Mouse (Mus musculus) pancreas, adult 10 weeks (tissue): ENCODE measurements around the gene Gm12355. TPM values are rescaled to one million over a fixed set of nuclear protein-coding genes. Genes with fewer than 3 reads are reported as not detected.

Experiments used
- polyA plus RNA-seq: library from polyadenylated mRNA; stranded (reverse); fragments of 350-450 nt; fragmentation: Illumina TruSeq; extraction: RNeasy Lipid Tissue Mini Kit (QIAGEN cat#74804); gene quantifications from one replicate; pipeline ENCODE4 v1.2.3, GENCODE M21; 2015; ENCODE audit warnings: low read depth, low replicate concordance; ENCODE audit not compliant: insufficient read depth

Gene Gm12355
- polyA plus RNA-seq: not detected

GRCm38 (mm10) chr11:98625611-98626410, at the start of gene Gm12355, which contains the start of gene Gsdma3:
Gm12355 (minus strand) TSS chr11:98625661.
Gsdma3 (plus strand) TSS chr11:98626360.

GRCm38 (mm10) chr11:98664091-98664490, 38.6 kb upstream of the Gm12355 start, which contains the start of gene Gsdma:
Gsdma (plus strand) TSS chr11:98664351.

GRCm38 (mm10) chr11:98646459-98646858, 21.0 kb upstream of the Gm12355 start, which contains the start of gene Gsdma2:
Gsdma2 (plus strand) TSS chr11:98646759.

GRCm38 (mm10) chr11:98597991-98598390, 27.5 kb downstream of the Gm12355 start, which contains the start of gene Lrrc3c:
Lrrc3c (plus strand) TSS chr11:98598291.

GRCm38 (mm10) chr11:98586892-98587563, 38.4 kb downstream of the Gm12355 start, which contains the start of gene Ormdl3:
Ormdl3 (minus strand) TSS chr11:98587368.

Other genes starting within 250 kb of the Gm12355 start
- not detected for gene Tcap, start 241.8 kb downstream of the Gm12355 start, polyA plus RNA-seq
- not detected for gene Pnmt, start 239.2 kb downstream of the Gm12355 start, polyA plus RNA-seq
- gene Pgap3, start 225.2 kb downstream of the Gm12355 start, polyA plus RNA-seq: 1.7 TPM
- 2.3 TPM for gene Erbb2, start 213.2 kb downstream of the Gm12355 start, polyA plus RNA-seq
- gene Mien1, start 186.7 kb downstream of the Gm12355 start, polyA plus RNA-seq: 33.4 TPM
- gene Grb7, start 179.3 kb downstream of the Gm12355 start, polyA plus RNA-seq: 7.3 TPM
- gene Ikzf3, start 79.6 kb downstream of the Gm12355 start, polyA plus RNA-seq: 1.4 TPM
- not detected for gene Zpbp2, start 74.6 kb downstream of the Gm12355 start, polyA plus RNA-seq
- 17.3 TPM for gene Ormdl3, start 38.3 kb downstream of the Gm12355 start, polyA plus RNA-seq
- not detected for gene Lrrc3c, start 27.4 kb downstream of the Gm12355 start, polyA plus RNA-seq
- gene Gsdma3, start 699 bp upstream of the Gm12355 start, polyA plus RNA-seq: not detected
- gene Gsdma2, start 21.1 kb upstream of the Gm12355 start, polyA plus RNA-seq: not detected
- not detected for gene Gsdma, start 38.7 kb upstream of the Gm12355 start, polyA plus RNA-seq
- gene Psmd3, start 56.9 kb upstream of the Gm12355 start, polyA plus RNA-seq: 21.3 TPM
- not detected for gene Csf3, start 75.6 kb upstream of the Gm12355 start, polyA plus RNA-seq
- gene Med24, start 103.8 kb upstream of the Gm12355 start, polyA plus RNA-seq: 10.4 TPM
- 21.8 TPM for gene Thra, start 115.0 kb upstream of the Gm12355 start, polyA plus RNA-seq
- gene Nr1d1, start 149.7 kb upstream of the Gm12355 start, polyA plus RNA-seq: 4.8 TPM
- 15.9 TPM for gene Msl1, start 169.9 kb upstream of the Gm12355 start, polyA plus RNA-seq
- 11.9 TPM for gene Casc3, start 179.2 kb upstream of the Gm12355 start, polyA plus RNA-seq
- 4.9 TPM for gene Rapgefl1, start 211.1 kb upstream of the Gm12355 start, polyA plus RNA-seq
- gene Wipf2, start 238.0 kb upstream of the Gm12355 start, polyA plus RNA-seq: 2.3 TPM